Mouse (Mus musculus) kidney, postnatal 0 days (tissue): Measurements from ENCODE around the gene Ahcyl2. TPM values are rescaled to one million over a fixed set of nuclear protein-coding genes. Genes with fewer than 3 reads are reported as not detected.

Experiments
- ATAC-seq: fragments of 200-750 bp; cut with Nextera tagmentation; replicated peaks from 2 replicates; pipeline ENCODE4 v1.8.0; 2017; ENCODE audit warnings: low read depth, moderate number of reproducible peaks, moderate TSS enrichment, moderate library complexity; ENCODE audit not compliant: low FRiP score
- DNase-seq: peaks from one replicate; pipeline ENCODE4 v3.0.0-alpha.2; 2016; ENCODE audit warnings: low spot score
- H3K27ac ChIP-seq: fragments of 300-500 bp; sonication (generic); 2 replicates; pipeline ENCODE4 v1.5.1; 2014; ENCODE audit warnings: mild to moderate bottlenecking
- H3K27me3 ChIP-seq: fragments of 300-500 bp; sonication (generic); 2 replicates; pipeline ENCODE4 v1.6.1; 2014; ENCODE audit warnings: low read length, mixed read lengths; ENCODE audit not compliant: insufficient read depth
- H3K36me3 ChIP-seq: fragments of 300-500 bp; sonication (generic); 2 replicates; pipeline ENCODE4 v1.6.1; 2014; ENCODE audit warnings: low read length, mixed read lengths; ENCODE audit not compliant: insufficient read depth
- H3K4me1 ChIP-seq: fragments of 300-500 bp; sonication (generic); replicated peaks from 2 replicates; pipeline ENCODE4 v1.6.1; 2014; ENCODE audit warnings: antibody characterized with exemption, low read length, mixed read lengths; ENCODE audit not compliant: insufficient read depth
- H3K4me2 ChIP-seq: fragments of 300-500 bp; sonication (generic); 2 replicates; pipeline ENCODE4 v1.6.1; 2014; ENCODE audit warnings: mild to moderate bottlenecking, low read length, moderate library complexity, mixed read lengths
- H3K4me3 ChIP-seq: fragments of 300-500 bp; sonication (generic); replicated peaks from 2 replicates; pipeline ENCODE4 v1.5.1; 2014; ENCODE audit warnings: low read depth, low read length
- H3K9ac ChIP-seq: fragments of 300-500 bp; sonication (generic); 2 replicates; pipeline ENCODE4 v1.6.1; 2014; ENCODE audit warnings: low read depth, low read length
- H3K9me3 ChIP-seq: fragments of 300-500 bp; sonication (generic); replicated peaks from 2 replicates; pipeline ENCODE4 v1.6.1; 2016; ENCODE audit warnings: low read length, inconsistent platforms, mixed read lengths
- CTCF ChIP-seq: IDR thresholded peaks from 2 replicates; pipeline ENCODE4 v1.5.1; 2016; ENCODE audit warnings: antibody characterized with exemption, low read depth, mild to moderate bottlenecking, moderate library complexity
- WGBS: fragments of 180-500 bp; shearing (Covaris S2); extraction: QIAGEN DNeasy Blood & Tissue Kit; methylation state at CpG from one replicate; pipeline ENCODE4 v1.1.7; 2014; 5-methylcytosine and 5-hydroxymethylcytosine counted together
- polyA plus RNA-seq: library from polyadenylated mRNA; unstranded; fragments of >200 nt; fragmentation: Nextera tagmentation; extraction: Ambion mirVana; gene quantifications from 2 replicates; pipeline ENCODE4 v1.2.1, GENCODE M21; 2015

The Ahcyl2 gene
- polyA plus RNA-seq, 1 experiment from 2014 or later = 18.7 TPM

- Histone ChIP-seq H3K36me3 (no peaks in the 10 kb centered on the region), H3K4me1 (0 out of 2 replicates have a peak, but pooled peaks cover 4% of the 10 kb centered on the region), H3K27ac (peak overlapping the region; percentile 91), H3K4me3 (peak overlapping the region; percentile 89), H3K9ac (peak overlapping the region; percentile 83), H3K9me3 (no peaks in the 10 kb centered on the region), H3K27me3 (no peaks in the 10 kb centered on the region), H3K4me2 (peak overlapping the region; percentile 76)
- ATAC-seq (no peak; the same call in 1 of the 2 replicates), DNase-seq (peak; percentile 60)
- no peak for TF ChIP-seq CTCF
- WGBS = under 1% methylated on average over 49 of the region's 50 CpGs
Observed at GRCm38 (mm10) chr6:29768791-29769441, 1.1 kb downstream of the Ahcyl2 start.

GRCm38 (mm10) chr6:29770672-29771321 is 3.0 kb downstream of the Ahcyl2 start:
- H3K4me3 ChIP-seq = no peak overlapping the region
- no peak overlapping the region for H3K27ac ChIP-seq
- 0 out of 2 replicates have a peak, but pooled peaks cover 4% of the 10 kb centered on the region for H3K4me1 ChIP-seq
- no peak overlapping the region for H3K4me2 ChIP-seq
- no peak overlapping the region for H3K9ac ChIP-seq
- no peak for TF ChIP-seq CTCF
- H3K9me3 ChIP-seq = no peaks in the 10 kb centered on the region
- no peaks in the 10 kb centered on the region for H3K36me3 ChIP-seq
- H3K27me3 ChIP-seq = no peaks in the 10 kb centered on the region
- DNase-seq (no peak), ATAC-seq (no peak)
- WGBS = 57% methylated on average over 2 of the region's 2 CpGs

GRCm38 (mm10) chr6:29772236-29772635 is 4.4 kb downstream of the Ahcyl2 start:
- Histone ChIP-seq H3K27ac (no peak overlapping the region), H3K4me2 (no peak overlapping the region), H3K27me3 (no peaks in the 10 kb centered on the region), H3K4me3 (no peak overlapping the region), H3K36me3 (no peaks in the 10 kb centered on the region), H3K9ac (no peak overlapping the region), H3K4me1 (0 out of 2 replicates have a peak, but pooled peaks cover 4% of the 10 kb centered on the region), H3K9me3 (no peaks in the 10 kb centered on the region)
- no peak for TF ChIP-seq CTCF
- WGBS = 91% methylated on average over 3 of the region's 3 CpGs
- ATAC-seq (no peak), DNase-seq (no peak)

- no peak overlapping the region for H3K9ac ChIP-seq
- no peaks in the 10 kb centered on the region for H3K27me3 ChIP-seq
- H3K4me3 ChIP-seq = no peak overlapping the region
- H3K36me3 ChIP-seq = no peaks in the 10 kb centered on the region
- DNase-seq (no peak), ATAC-seq (no peak)
- TF ChIP-seq CTCF = no peak
- no peak overlapping the region for H3K27ac ChIP-seq
- 0 out of 2 replicates have a peak, but pooled peaks cover 4% of the 10 kb centered on the region for H3K4me1 ChIP-seq
- H3K4me2 ChIP-seq = no peak overlapping the region
- H3K9me3 ChIP-seq = no peaks in the 10 kb centered on the region
- 66% methylated on average over 1 of the region's 1 CpGs for WGBS
Observed at GRCm38 (mm10) chr6:29774161-29774560, 6.3 kb downstream of the Ahcyl2 start.

GRCm38 (mm10) chr6:29775609-29776008 is 7.8 kb downstream of the Ahcyl2 start:
- peak; percentile 40 for DNase-seq

GRCm38 (mm10) chr6:29776542-29777237 is 8.9 kb downstream of the Ahcyl2 start:
- Histone ChIP-seq H3K36me3 (no peaks in the 10 kb centered on the region), H3K9ac (no peak overlapping the region), H3K27me3 (no peaks in the 10 kb centered on the region), H3K4me1 (no peaks in the 10 kb centered on the region), H3K9me3 (no peaks in the 10 kb centered on the region), H3K27ac (no peak overlapping the region), H3K4me2 (no peak overlapping the region), H3K4me3 (no peak overlapping the region)
- 86% methylated on average over 4 of the region's 4 CpGs for WGBS
- ATAC-seq (no peak), DNase-seq (no peak)
- TF ChIP-seq CTCF = no peak

More at GRCm38 (mm10) chr6:29775609-29776008, 7.8 kb downstream of the Ahcyl2 start:
- no peak overlapping the region for H3K27ac ChIP-seq
- no peaks in the 10 kb centered on the region for H3K27me3 ChIP-seq
- no peaks in the 10 kb centered on the region for H3K9me3 ChIP-seq
- TF ChIP-seq CTCF = no peak
- H3K9ac ChIP-seq = no peak overlapping the region
- ATAC-seq = 0 out of 2 replicates have a peak, but pooled peaks have one; percentile 17
- no peaks in the 10 kb centered on the region for H3K4me1 ChIP-seq
- WGBS = 76% methylated on average over 1 of the region's 1 CpGs
- H3K4me3 ChIP-seq = no peak overlapping the region
- no peaks in the 10 kb centered on the region for H3K36me3 ChIP-seq
- H3K4me2 ChIP-seq = no peak overlapping the region
